Mouse (Mus musculus) midbrain, embryonic 11.5 days (tissue): ENCODE measurements around the gene Sub1. TPM values are rescaled to one million over a fixed set of nuclear protein-coding genes. Genes with fewer than 3 reads are reported as not detected.

Source experiments
- ATAC-seq: fragments of 200-750 bp; cut with Nextera tagmentation; 2 replicates; pipeline ENCODE4 v1.8.0; 2017; ENCODE audit warnings: moderate TSS enrichment, moderate library complexity; ENCODE audit not compliant: low FRiP score
- DNase-seq: peaks from one replicate; pipeline ENCODE4 v3.0.0; 2015; ENCODE audit warnings: low spot score; ENCODE audit errors: missing footprints
- H3K27ac ChIP-seq: fragments of 300-500 bp; sonication (generic); 2 replicates; pipeline ENCODE4 v1.5.1; 2014; ENCODE audit warnings: low read depth, low read length
- H3K27me3 ChIP-seq: fragments of 300-500 bp; sonication (generic); 2 replicates; pipeline ENCODE4 v1.6.1; 2014; ENCODE audit warnings: mild to moderate bottlenecking, low read length, moderate library complexity, mixed read lengths; ENCODE audit not compliant: control insufficient read depth, insufficient read depth
- H3K36me3 ChIP-seq: fragments of 300-500 bp; sonication (generic); 2 replicates; pipeline ENCODE4 v1.6.1; 2014; ENCODE audit warnings: mild to moderate bottlenecking, low read length, moderate library complexity, mixed read lengths; ENCODE audit not compliant: control insufficient read depth, insufficient read depth
- H3K4me1 ChIP-seq: fragments of 300-500 bp; sonication (generic); 2 replicates; pipeline ENCODE4 v1.6.1; 2014; ENCODE audit warnings: low read length; ENCODE audit not compliant: control insufficient read depth, insufficient read depth
- H3K4me2 ChIP-seq: fragments of 300-500 bp; sonication (generic); 2 replicates; pipeline ENCODE4 v1.6.1; 2014; ENCODE audit warnings: mild to moderate bottlenecking, moderate library complexity
- H3K4me3 ChIP-seq: fragments of 300-500 bp; sonication (generic); 2 replicates; pipeline ENCODE4 v1.5.1; 2014; ENCODE audit warnings: low read depth, low read length
- H3K9ac ChIP-seq: fragments of 300-500 bp; sonication (generic); 2 replicates; pipeline ENCODE4 v1.6.1; 2014; ENCODE audit warnings: low read length
- H3K9me3 ChIP-seq: fragments of 300-500 bp; sonication (generic); 2 replicates; pipeline ENCODE4 v1.6.1; 2016; ENCODE audit warnings: low read length; ENCODE audit not compliant: control insufficient read depth
- WGBS: fragments of 180-500 bp; shearing (Covaris S2); extraction: QIAGEN DNeasy Blood & Tissue Kit; methylation state at CpG from one replicate; pipeline ENCODE4 v1.1.7; 2014; 5-methylcytosine and 5-hydroxymethylcytosine counted together
- polyA plus RNA-seq: library from polyadenylated mRNA; unstranded; fragments of >200 nt; fragmentation: Nextera tagmentation; extraction: Ambion mirVana; gene quantifications from 2 replicates; pipeline ENCODE4 v1.2.1, GENCODE M21; 2014

Sub1 gene
- polyA plus RNA-seq, 1 experiment from 2014 or later, result 798 TPM

DNA sequence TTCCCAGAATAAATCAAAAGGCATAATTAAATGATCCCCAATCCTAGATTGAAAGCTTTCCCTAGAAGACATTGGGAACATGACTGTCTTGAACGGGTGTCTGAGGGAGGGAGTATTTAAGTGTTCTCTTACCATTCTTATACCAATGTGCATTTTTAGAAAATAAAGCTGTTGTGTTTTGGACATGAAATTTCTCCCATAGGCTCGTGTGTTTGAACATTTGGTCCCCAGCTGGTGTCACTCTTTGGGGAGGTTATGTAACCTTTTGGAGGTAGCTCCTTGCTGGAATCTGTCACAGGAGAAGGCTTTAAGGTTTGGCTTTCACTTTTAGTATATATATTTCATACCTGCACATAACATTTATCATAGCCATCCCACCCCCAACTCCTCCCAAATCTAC is 18.6 kb downstream of the Sub1 start:
- ATAC-seq, result no peak
- 91% methylated on average over 2 of the region's 2 CpGs for WGBS
- H3K36me3 ChIP-seq, result 0 out of 2 replicates have a peak, but pooled peaks cover 2% of the 10 kb centered on the region

DNA sequence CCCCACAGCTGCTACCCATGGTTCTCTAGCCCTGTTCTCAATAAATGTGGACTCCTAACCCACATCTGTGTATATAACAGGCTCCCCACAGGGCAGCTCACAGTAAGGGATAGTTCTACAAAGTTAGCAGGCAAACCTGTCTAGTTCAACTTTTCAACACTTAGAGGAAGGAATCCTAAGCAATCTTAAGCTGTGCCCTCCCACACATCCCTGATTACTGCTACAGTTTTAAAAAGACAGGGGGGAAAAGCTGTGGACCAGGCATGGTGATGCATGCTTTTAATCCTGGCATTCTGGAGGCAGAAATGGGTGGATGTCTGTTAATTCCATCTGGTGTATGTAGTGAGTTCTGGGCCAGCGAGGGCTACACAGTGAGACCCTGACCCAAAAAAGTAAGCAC is 19.7 kb downstream of the Sub1 start:
- Histone ChIP-seq H3K27me3 (no peaks in the 10 kb centered on the region), H3K27ac (no peak overlapping the region), H3K36me3 (0 out of 2 replicates have a peak, but pooled peaks cover 2% of the 10 kb centered on the region), H3K4me1 (no peaks in the 10 kb centered on the region), H3K9me3 (no peaks in the 10 kb centered on the region), H3K4me2 (no peak overlapping the region), H3K9ac (no peak overlapping the region), H3K4me3 (no peak overlapping the region)
- no peak for ATAC-seq
- no peak for DNase-seq
- WGBS, result 85% methylated on average over 1 of the region's 1 CpGs

More for the DNA sequence above, 18.6 kb downstream of the Sub1 start:
- H3K27me3 ChIP-seq, result no peaks in the 10 kb centered on the region
- H3K4me3 ChIP-seq, result no peak overlapping the region
- DNase-seq, result no peak
- H3K9ac ChIP-seq, result no peak overlapping the region
- no peaks in the 10 kb centered on the region for H3K4me1 ChIP-seq
- H3K9me3 ChIP-seq, result no peaks in the 10 kb centered on the region
- no peak overlapping the region for H3K27ac ChIP-seq
- no peak overlapping the region for H3K4me2 ChIP-seq

DNA sequence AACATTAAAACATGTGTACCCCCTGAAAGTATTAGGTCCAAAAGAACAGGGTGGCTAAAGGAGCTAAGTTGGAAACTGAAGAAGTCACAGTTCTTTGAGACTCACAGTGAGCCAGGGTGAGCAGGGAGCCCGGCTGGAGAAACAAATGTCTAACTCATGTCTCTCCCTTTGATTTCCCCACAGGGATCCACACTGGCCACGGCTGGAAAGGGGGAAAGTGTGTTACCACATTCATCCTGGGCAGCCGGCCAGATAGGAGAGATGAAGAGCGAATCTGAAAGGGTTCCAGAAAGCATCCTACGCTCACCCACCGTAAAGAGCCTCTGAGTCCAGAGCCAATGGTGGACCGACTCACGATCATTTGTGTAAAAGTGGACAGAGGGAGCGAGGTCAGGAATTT is 20.9 kb downstream of the Sub1 start:
- Histone ChIP-seq H3K27me3 (no peaks in the 10 kb centered on the region), H3K4me2 (no peak overlapping the region), H3K4me1 (no peaks in the 10 kb centered on the region), H3K4me3 (no peak overlapping the region), H3K9ac (no peak overlapping the region), H3K9me3 (no peaks in the 10 kb centered on the region), H3K36me3 (0 out of 2 replicates have a peak, but pooled peaks cover 2% of the 10 kb centered on the region), H3K27ac (no peak overlapping the region)
- ATAC-seq (no peak), DNase-seq (no peak)
- 92% methylated on average over 9 of the region's 9 CpGs for WGBS

DNA sequence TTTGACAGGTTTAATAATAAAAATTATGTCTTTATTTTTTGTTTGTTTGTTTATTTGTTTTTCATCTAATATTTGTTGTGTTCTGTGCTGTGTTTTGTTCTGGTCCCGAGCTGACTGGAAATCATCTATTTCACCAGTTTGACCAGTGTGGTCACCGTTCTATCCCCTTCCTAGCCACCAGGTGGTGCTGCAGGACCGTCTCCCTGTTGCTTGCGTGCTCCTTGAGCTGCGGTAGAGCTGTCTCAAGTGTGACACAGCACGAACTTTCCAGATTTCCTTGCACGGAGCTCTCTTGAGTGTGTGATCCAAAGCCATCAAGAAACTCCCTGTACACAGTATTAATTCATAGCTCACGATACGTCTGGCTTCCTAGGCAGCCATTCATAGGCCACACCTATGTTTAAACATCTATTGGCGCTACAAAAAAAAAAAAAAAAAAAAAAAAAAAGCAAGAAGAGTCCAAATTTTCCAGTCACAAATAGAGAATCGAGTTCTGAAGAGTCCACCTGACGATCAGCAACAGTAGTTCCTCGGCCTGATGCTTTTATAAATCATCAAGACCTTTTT is 24.8 kb downstream of the Sub1 start:
- no peaks in the 10 kb centered on the region for H3K36me3 ChIP-seq
- H3K27ac ChIP-seq, result no peak overlapping the region
- H3K9me3 ChIP-seq, result no peaks in the 10 kb centered on the region
- WGBS, result 33% methylated on average over 13 of the region's 13 CpGs
- H3K4me1 ChIP-seq, result no peaks in the 10 kb centered on the region
- DNase-seq (peak; percentile 95), ATAC-seq (peak; percentile 87)
- no peaks in the 10 kb centered on the region for H3K27me3 ChIP-seq
- H3K4me3 ChIP-seq, result no peak overlapping the region
- H3K9ac ChIP-seq, result no peak overlapping the region
- no peak overlapping the region for H3K4me2 ChIP-seq

DNA sequence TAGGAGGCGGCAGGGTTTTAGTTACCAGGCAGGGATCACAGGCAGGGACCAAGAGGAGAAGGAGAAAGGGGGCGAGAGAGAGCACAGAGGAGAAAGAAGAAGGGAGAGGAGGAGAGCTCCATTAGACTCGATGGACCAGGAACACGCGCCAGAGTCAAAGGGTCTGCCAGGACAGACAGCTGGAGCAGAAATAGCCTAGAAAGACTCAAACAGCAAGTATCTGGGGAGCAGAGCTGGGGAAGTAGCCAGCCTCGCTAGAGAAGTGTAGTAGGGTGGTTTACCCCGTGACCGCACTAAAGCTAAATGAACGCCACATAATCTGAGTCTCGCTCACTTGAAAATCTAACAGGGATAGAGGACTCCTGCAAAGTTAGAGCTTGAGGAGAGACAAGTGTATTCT is 26.2 kb downstream of the Sub1 start:
- no peaks in the 10 kb centered on the region for H3K4me1 ChIP-seq
- H3K36me3 ChIP-seq, result no peaks in the 10 kb centered on the region
- no peak overlapping the region for H3K27ac ChIP-seq
- H3K9me3 ChIP-seq, result no peaks in the 10 kb centered on the region
- no peak overlapping the region for H3K4me2 ChIP-seq
- no peak for ATAC-seq
- no peak for DNase-seq
- H3K27me3 ChIP-seq, result no peaks in the 10 kb centered on the region
- no peak overlapping the region for H3K4me3 ChIP-seq
- WGBS, result 80% methylated on average over 10 of the region's 10 CpGs
- H3K9ac ChIP-seq, result no peak overlapping the region

DNA sequence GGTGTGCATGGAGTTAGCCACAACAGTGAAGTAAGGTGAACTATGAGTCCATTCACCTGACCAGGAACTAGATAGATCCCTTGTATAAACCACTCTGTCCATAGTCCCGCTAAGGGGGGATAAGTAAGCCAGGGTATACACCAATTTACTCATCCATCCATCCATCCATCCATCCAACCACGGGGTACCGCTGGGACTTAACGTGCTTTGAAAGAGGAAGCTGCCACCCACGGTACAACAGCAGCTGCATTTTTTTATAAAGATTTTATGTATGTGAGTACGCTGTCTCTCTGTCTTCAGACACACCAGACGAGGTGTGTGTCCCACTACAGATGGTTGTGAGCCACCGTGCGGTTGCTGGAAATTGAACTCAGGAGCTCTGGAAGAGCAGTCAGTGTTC is 27.9 kb downstream of the Sub1 start:
- no peak for DNase-seq
- no peaks in the 10 kb centered on the region for H3K4me1 ChIP-seq
- H3K27me3 ChIP-seq, result no peaks in the 10 kb centered on the region
- H3K9ac ChIP-seq, result no peak overlapping the region
- H3K9me3 ChIP-seq, result no peaks in the 10 kb centered on the region
- H3K4me2 ChIP-seq, result no peak overlapping the region
- H3K36me3 ChIP-seq, result no peaks in the 10 kb centered on the region
- H3K27ac ChIP-seq, result no peak overlapping the region
- 95% methylated on average over 9 of the region's 9 CpGs for WGBS
- H3K4me3 ChIP-seq, result no peak overlapping the region
- ATAC-seq, result no peak

DNA sequence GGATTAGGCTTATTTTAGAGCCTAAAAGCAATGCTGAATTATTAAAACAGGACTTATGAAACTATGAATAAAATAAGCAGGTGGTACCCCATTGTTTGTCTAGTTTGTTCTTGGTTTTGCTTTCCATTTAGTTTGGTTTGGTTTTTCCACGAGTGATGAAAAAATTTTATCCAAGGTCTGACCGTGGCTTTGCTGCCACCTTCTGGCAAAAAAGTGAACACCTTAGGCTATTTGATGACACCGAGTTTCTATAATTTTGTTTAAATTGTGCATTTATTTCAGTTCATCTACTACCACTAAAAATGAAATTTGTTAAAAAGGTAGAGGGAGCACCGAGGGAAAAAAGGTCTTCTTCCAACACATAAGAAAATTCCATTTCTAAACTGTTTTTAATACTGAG is 30.4 kb downstream of the Sub1 start:
- 17% methylated on average over 4 of the region's 4 CpGs for WGBS
- Histone ChIP-seq H3K4me2 (no peak overlapping the region), H3K27ac (no peak overlapping the region), H3K27me3 (no peaks in the 10 kb centered on the region), H3K36me3 (no peaks in the 10 kb centered on the region), H3K4me1 (no peaks in the 10 kb centered on the region), H3K4me3 (no peak overlapping the region), H3K9ac (no peak overlapping the region), H3K9me3 (no peaks in the 10 kb centered on the region)
- ATAC-seq (no peak), DNase-seq (peak; percentile 92)

DNA sequence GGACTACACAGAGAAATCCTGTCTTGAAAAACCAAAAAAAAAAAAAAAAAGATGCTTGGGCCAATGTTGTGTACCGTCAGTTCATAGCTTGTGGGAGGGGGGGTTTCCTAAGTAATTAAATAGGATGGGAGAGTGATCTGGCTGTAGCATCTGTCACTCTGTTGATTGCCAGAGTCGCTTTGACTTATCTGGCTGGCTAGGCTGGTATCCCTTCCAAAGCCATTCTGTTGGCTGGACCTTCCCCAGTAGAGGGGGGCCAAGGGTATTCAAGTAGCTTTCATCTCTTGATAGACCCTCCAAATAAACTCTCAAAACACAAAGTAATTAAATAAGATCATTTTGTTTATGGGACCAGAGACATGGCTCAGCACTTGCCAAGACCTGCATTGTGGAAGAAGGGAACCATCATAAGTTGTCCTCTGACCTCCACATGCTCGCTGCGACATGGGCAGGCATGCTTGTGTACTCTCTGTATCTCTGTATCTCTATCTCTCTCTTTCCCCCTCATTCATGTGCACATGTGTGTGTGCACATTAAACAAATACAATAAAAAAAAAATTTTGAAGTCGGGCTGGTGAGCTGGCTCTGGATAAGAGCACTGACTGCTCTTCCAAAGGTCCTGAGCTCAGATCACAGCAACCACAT is 31.5 kb downstream of the Sub1 start:
- WGBS, result 90% methylated on average over 5 of the region's 5 CpGs
- Histone ChIP-seq H3K27ac (no peak overlapping the region), H3K36me3 (no peaks in the 10 kb centered on the region), H3K27me3 (no peaks in the 10 kb centered on the region), H3K9ac (no peak overlapping the region), H3K4me1 (no peaks in the 10 kb centered on the region), H3K9me3 (no peaks in the 10 kb centered on the region), H3K4me2 (no peak overlapping the region), H3K4me3 (no peak overlapping the region)
- DNase-seq (no peak), ATAC-seq (no peak)

DNA sequence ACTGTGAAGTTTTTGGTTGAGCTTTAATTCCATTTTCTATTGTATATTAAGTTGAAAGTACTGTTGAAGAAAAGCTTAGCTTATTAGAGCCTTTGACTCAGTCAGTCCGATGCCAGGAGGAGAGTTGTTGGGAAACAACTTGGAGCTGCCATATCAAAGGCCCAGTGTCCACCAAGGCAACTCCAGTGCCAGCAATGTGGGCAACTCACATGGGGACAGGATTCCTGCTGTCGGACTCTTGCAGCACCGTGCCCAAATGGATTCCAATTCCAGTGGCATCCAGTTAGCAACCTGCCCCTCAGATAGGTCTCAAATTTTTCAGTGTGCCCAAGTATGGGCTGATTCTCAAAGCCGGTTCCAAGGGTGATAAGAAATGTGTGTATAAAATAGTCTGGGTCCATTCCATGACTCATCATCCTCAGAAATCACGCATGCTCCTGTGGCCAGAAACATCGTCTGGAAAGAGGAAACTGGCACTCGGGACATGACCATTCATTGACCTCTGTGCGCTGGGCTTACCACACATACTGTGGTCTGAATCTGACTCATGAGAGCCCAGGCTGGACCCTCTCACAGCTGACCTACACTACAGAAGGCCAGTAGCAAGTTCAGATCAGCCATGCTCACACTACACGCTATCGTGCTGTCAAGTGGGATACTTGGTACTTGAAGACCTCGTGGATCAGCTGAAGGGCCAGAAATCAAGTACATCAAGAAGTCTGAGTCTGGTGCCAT is 32.8 kb downstream of the Sub1 start:
- Histone ChIP-seq H3K27me3 (no peaks in the 10 kb centered on the region), H3K9ac (no peak overlapping the region), H3K36me3 (no peaks in the 10 kb centered on the region), H3K27ac (no peak overlapping the region), H3K4me1 (no peaks in the 10 kb centered on the region), H3K4me3 (no peak overlapping the region), H3K9me3 (no peaks in the 10 kb centered on the region), H3K4me2 (no peak overlapping the region)
- DNase-seq, result no peak
- no peak for ATAC-seq
- 92% methylated on average over 11 of the region's 11 CpGs for WGBS
